Mouse (Mus musculus): ENCODE data around the gene Scgb2b20.
"Not testable (repeated sequence)": the region's sequence is repeated elsewhere in the genome, so short reads cannot be mapped to it uniquely, and the experiment has no call there.

The Scgb2b20 gene

DNA sequence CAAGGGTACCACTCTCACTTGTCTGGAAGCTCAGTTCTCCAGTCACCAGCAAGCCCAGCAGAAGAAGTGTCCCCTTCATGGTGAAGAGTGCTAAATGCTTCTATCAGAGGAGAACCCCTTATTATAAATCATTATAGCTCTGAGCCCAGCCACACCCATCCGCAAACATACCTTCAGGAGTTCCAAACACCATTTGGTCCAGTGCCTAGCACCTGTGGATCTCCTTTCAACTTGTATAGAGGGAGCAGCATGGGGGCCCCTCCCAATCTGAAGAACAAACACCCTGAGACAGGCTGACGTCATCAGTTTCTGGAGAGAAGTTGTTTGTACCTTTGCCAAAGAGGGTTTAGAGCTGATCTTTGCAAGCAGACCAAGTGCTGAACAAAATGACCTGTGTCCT, at the start of gene Scgb2b20:
Scgb2b20 (minus strand) TSS at position 101 of the 400 bp plus-strand sequence.
- not testable (repeated sequence) for DNase-seq

DNA sequence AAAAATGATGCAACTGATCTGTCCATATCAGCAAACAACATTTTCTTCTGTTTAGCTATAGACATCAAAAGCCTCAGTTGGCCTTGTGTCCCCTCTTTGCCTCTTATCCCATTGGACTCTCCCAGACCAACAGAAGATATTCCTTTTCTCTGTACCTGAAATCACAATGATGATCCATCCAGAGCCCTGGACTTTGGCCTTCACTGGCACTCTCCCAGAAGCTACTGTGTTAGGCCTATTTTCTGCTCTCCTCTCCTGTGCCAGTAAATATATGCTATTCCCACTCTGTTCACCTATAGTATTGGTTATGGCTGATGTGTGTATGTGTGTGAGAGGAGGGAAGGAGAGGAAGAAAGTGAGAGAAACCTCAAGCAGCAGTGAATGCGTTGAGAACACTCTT, 43.6 kb upstream of the Scgb2b20 start:
- DNase-seq: not testable (repeated sequence)

DNA sequence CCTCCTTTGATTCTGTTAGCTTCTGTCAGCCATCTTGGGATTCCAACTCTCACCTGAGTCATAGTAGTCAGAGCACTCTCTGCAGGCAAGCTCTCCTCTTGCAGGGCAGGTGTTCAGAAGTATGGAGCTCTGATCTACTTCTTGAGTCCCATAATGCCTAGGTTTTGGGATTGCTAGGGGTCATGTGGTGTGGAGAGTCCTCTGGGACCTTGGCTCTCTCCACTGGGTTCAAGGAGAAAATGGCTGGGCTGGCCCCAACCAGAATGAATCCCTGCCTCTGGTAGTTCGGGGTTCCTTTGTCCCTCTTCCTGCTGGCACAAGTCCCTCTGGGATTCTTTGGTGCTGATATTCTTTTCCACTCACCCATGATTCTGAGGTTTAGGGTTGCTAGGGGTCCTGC, 35.5 kb upstream of the Scgb2b20 start:
- no peak for DNase-seq

DNA sequence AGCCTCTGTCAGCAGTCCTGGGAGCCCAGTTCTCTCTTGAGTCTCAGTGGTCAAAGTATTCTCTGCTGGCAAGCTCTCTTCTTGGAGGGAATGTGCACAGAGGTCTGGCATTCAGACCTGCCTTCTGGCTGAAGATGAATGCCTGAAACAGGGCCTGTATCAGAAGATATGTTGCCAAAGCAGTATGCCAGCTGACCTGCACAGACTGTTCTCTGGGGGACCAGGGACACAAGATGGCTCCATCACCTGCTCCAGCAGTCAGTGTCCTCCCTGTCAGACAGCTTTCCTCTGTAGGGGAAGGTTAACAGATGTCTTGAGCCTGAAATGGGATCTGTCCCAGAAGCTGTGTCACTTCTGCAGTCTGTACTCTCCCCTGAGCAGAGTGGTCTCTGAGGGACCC, 33.6 kb upstream of the Scgb2b20 start:
- DNase-seq: not testable (repeated sequence)

DNA sequence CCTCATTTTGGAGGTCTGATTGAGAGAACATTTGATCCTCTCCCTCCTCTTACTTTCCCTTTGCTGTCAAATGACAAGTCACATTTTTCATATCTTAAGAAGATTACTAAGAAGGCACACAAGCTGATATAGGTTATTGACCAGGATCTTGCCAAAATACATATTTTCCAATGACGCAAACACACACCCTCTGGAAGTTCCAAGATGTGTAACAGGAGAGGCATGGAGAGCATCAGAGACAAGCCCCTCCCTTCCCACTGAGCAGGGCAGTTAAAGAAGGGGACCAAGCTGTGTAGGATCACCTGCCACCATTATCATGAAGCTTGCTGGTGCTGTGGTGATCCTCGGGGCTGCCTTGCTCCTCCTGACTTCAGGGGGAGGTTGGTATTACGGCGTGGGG, 6.8 kb upstream of the Scgb2b20 start, which contains the start of gene Scgb1b20:
Scgb1b20 (plus strand) TSS at position 301 of the 400 bp plus-strand sequence.
- DNase-seq: not testable (repeated sequence)

Measured in cerebellum, postnatal 10 days (tissue).